13 mouse cellular contexts compared by ENCODE assay signal in genomic region chr12:92508796-92509489, GRCm38 (mm10).
DNase-seq lines count a peak whose midpoint lies in the region; ATAC-seq and TF ChIP-seq lines count a peak whose summit lies in the region.
"Had no signal": no experiment of that assay in that cellular context is flagged by ENCODE, and none has a peak within 500 bp of the region (broad histone marks: within the 10 kb centered on the region; RNA-seq: fewer than 3 reads in every experiment).

No protein-coding gene starts in this region.

- TF ChIP-seq CTCF in midbrain, postnatal 0 days (IDR thresholded peaks at IDR 0.05) = no peak

- H3K4me3 ChIP-seq in heart, embryonic 10.5 days = no peak overlapping the region
- no peak overlapping the region for H3K4me3 ChIP-seq in midbrain, postnatal 0 days (ENCODE audit: low read depth, low read length)
- H3K4me3 ChIP-seq in midbrain, embryonic 11.5 days (ENCODE audit: low read depth, low read length) = no peak overlapping the region
- H3K4me3 ChIP-seq: lung, embryonic 15.5 days; megakaryocyte, embryonic 14.5 days; myocyte had no signal

- H3K36me3 ChIP-seq in heart, embryonic 10.5 days = no peaks in the 10 kb centered on the region
- H3K36me3 ChIP-seq in midbrain, postnatal 0 days (ENCODE audit: insufficient read depth, low read length) = no peaks in the 10 kb centered on the region
- no peaks in the 10 kb centered on the region for H3K36me3 ChIP-seq in midbrain, embryonic 11.5 days (ENCODE audit: control insufficient read depth, insufficient read depth, low read length)
- H3K36me3 ChIP-seq: lung, embryonic 15.5 days had no signal

- H3K27me3 ChIP-seq in heart, embryonic 10.5 days (ENCODE audit: insufficient read depth, poor library complexity, severe bottlenecking) = no peaks in the 10 kb centered on the region
- no peaks in the 10 kb centered on the region for H3K27me3 ChIP-seq in midbrain, postnatal 0 days (ENCODE audit: insufficient read depth, low read length)
- no peaks in the 10 kb centered on the region for H3K27me3 ChIP-seq in midbrain, embryonic 11.5 days (ENCODE audit: control insufficient read depth, insufficient read depth, low read length)
- H3K27me3 ChIP-seq: lung, embryonic 15.5 days; megakaryocyte, embryonic 14.5 days had no signal

- H3K27ac ChIP-seq in heart, embryonic 10.5 days = no peak overlapping the region
- H3K27ac ChIP-seq in midbrain, postnatal 0 days (ENCODE audit: low read depth, low read length) = no peak overlapping the region
- no peak overlapping the region for H3K27ac ChIP-seq in midbrain, embryonic 11.5 days (ENCODE audit: low read depth, low read length)
- H3K27ac ChIP-seq: lung, embryonic 15.5 days had no signal

- WGBS in heart, embryonic 10.5 days = 85% methylated on average over 5 of the region's 5 CpGs
- 69% methylated on average over 5 of the region's 5 CpGs for WGBS in midbrain, postnatal 0 days
- WGBS in midbrain, embryonic 11.5 days = 87% methylated on average over 5 of the region's 5 CpGs

- H3K4me2 ChIP-seq in midbrain, postnatal 0 days (ENCODE audit: low read depth, low read length, poor library complexity, severe bottlenecking) = no peak overlapping the region
- no peak overlapping the region for H3K4me2 ChIP-seq in midbrain, embryonic 11.5 days
- H3K4me2 ChIP-seq: lung, embryonic 15.5 days had no signal

- no peak overlapping the region for H3K9ac ChIP-seq in midbrain, postnatal 0 days (replicated peaks; ENCODE audit: low read length, poor library complexity, severe bottlenecking)
- H3K9ac ChIP-seq in midbrain, embryonic 11.5 days (ENCODE audit: low read length) = no peak overlapping the region
- H3K9ac ChIP-seq: lung, embryonic 15.5 days had no signal

- no peaks in the 10 kb centered on the region for H3K4me1 ChIP-seq in heart, embryonic 10.5 days
- H3K4me1 ChIP-seq in midbrain, postnatal 0 days (ENCODE audit: insufficient read depth, low read length) = no peaks in the 10 kb centered on the region
- H3K4me1 ChIP-seq in midbrain, embryonic 11.5 days (ENCODE audit: control insufficient read depth, insufficient read depth, low read length) = no peaks in the 10 kb centered on the region
- H3K4me1 ChIP-seq: lung, embryonic 15.5 days; megakaryocyte, embryonic 14.5 days had no signal

- no peak for ATAC-seq in midbrain, postnatal 0 days (ENCODE audit: low FRiP score)
- no peak for ATAC-seq in midbrain, embryonic 11.5 days (ENCODE audit: low FRiP score)
- ATAC-seq: CD4-positive, CD25-positive, alpha-beta regulatory T cell, adult 4 months had no signal

- no peaks in the 10 kb centered on the region for H3K9me3 ChIP-seq in heart, embryonic 10.5 days
- no peaks in the 10 kb centered on the region for H3K9me3 ChIP-seq in midbrain, postnatal 0 days (ENCODE audit: low read length)
- no peaks in the 10 kb centered on the region for H3K9me3 ChIP-seq in midbrain, embryonic 11.5 days (ENCODE audit: control insufficient read depth, low read length)
- H3K9me3 ChIP-seq: lung, embryonic 15.5 days; megakaryocyte, embryonic 14.5 days had no signal

- peak; percentile 89 for DNase-seq in heart, adult 11 months
- DNase-seq in heart, embryonic 10.5 days (ENCODE audit: low spot score) = no peak
- DNase-seq in midbrain, postnatal 0 days (ENCODE audit: low spot score) = peak; percentile 8
- DNase-seq in midbrain, embryonic 11.5 days (ENCODE audit: low spot score, missing footprints) = no peak
- peak; percentile 62 to 74 for DNase-seq in cerebellum, postnatal 25 days
- no peak for DNase-seq in lung, postnatal 10 days
- DNase-seq in Muller cell, postnatal 12 days (ENCODE audit: inconsistent ontology term) = no peak
- DNase-seq: layer of hippocampus, adult 9-11 months; thymus, postnatal 36 days had no signal

Comparison
In these comparisons a context has a peak if more than half of its experiments do, and no peak if none do; other contexts are left out.
1. DNase-seq: peak in heart, adult 11 months (single experiment), midbrain, postnatal 0 days (single experiment) and cerebellum, postnatal 25 days (2 of 2); none in heart, embryonic 10.5 days (single experiment), midbrain, embryonic 11.5 days (single experiment), lung, postnatal 10 days (single experiment) and Muller cell, postnatal 12 days (single experiment).